Mouse (Mus musculus): Measurements from ENCODE around the gene Olfr483. TPM values are rescaled to one million over a fixed set of nuclear protein-coding genes. Genes with fewer than 3 reads are reported as not detected.

Gene Olfr483
- not detected in 2 replicates for polyA plus RNA-seq (2015; fragmentation: Nextera tagmentation; extraction: Ambion mirVana)

DNA sequence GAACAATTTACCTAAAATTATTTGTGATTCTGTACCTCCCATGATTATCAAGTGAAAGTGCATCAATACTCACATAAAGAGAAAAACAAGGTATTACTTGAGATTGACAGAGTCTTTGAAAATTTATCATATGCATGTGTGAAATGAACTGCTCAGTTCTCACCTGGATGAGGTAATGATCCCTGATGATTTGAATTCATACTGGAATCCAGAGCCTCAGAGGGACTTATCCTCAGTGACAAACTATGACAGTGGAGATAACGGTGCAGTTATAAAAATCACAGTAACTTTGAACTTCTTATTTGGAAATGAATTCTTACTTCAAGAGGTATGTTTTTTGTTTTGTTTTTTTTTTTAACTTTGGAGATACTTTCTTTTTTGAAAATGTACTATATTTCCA is at the start of gene Olfr483:
Gene Olfr483 (plus strand): TSS at position 301 of the 400 bp plus-strand sequence.
- H3K4me2 ChIP-seq, result no peak within 1 kb of the TSS
- DNase-seq, result no peak
- no peaks in the 10 kb centered on the region for H3K9me3 ChIP-seq (replicated peaks)
- H3K4me1 ChIP-seq (replicated peaks), result no peaks in the 10 kb centered on the region
- WGBS (ENCODE audit: insufficient replicate concordance), result 64% methylated on average over 1 of the region's 1 CpGs
- no peak within 1 kb of the TSS for H3K9ac ChIP-seq
- no peak within 1 kb of the TSS for H3K4me3 ChIP-seq (replicated peaks)
- H3K36me3 ChIP-seq, result no peaks in the 10 kb centered on the region
- ATAC-seq (ENCODE audit: low read depth), result no peak
- H3K27me3 ChIP-seq, result no peaks in the 10 kb centered on the region
- no peak within 1 kb of the TSS for H3K27ac ChIP-seq

DNA sequence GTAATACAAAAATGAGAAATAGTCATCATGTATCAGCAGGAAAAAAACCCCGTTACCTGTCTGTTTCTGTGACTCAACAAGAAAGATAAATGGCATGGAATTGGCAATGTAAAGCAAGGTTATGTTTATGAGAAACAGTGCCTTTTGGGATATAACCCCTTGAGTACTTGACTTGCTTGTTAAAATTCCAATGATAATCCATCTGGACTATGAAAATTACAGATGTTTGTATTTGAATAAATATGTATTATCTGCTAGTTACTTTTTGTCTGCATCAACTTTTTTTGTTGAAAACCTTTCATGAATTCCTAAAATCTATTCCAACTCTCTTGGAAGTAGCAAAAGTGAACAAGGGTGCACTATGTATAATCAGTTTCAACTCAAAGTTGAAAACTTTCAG is 33.4 kb upstream of the Olfr483 start, which contains the start of gene Olfr480:
Gene Olfr480 (minus strand): TSS at position 101 of the 400 bp plus-strand sequence.
- Histone ChIP-seq H3K27ac (no peak within 1 kb of the TSS), H3K9ac (no peak within 1 kb of the TSS), H3K36me3 (no peaks in the 10 kb centered on the region), H3K4me3 (replicated peaks) (no peak within 1 kb of the TSS), H3K4me2 (no peak within 1 kb of the TSS), H3K4me1 (replicated peaks) (no peaks in the 10 kb centered on the region), H3K27me3 (no peaks in the 10 kb centered on the region), H3K9me3 (replicated peaks) (no peaks in the 10 kb centered on the region)
- ATAC-seq (ENCODE audit: low read depth) (no peak), DNase-seq (no peak)
- 58% methylated on average over 1 of the region's 1 CpGs for WGBS (ENCODE audit: insufficient replicate concordance)

DNA sequence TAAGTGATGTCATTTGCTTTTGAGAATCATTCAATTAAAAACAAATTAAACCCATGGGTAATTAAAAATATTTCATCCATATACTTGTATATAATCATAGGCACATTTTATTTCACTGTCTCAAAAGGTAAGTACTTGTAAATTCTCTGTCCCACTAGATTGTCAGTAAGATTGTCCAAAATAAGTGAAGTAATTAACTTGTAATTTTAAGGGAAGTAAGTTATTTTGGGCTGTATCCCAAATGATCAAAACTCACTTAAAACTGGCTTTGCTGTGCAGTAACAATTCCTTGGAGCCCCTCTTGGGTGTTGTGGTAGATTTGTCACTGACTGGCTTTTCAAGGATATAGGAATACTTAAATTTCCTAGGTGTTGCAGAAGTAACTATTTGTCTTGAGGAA is 21.1 kb upstream of the Olfr483 start, which contains the start of gene Olfr481:
Gene Olfr481 (plus strand): TSS at position 301 of the 400 bp plus-strand sequence.
- H3K4me2 ChIP-seq, result no peak within 1 kb of the TSS
- no peak for DNase-seq

DNA sequence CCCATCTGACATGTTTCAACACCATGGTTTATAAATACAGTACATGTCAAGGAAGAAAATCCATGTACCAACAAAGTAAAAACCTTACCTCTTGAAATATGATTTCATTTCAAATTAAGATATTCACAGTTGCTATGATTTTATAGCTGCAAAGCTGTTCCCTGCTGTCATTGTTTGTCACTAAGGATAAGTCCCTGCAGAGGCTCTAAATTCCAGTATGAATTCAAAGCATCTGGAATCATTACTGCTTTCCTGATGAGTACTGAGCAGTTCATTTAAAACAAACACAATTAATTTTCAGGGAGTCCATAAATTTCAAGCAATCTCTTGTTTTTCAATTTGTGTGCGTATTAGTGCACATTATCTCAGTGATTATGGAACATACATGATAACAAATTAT is 3.2 kb upstream of the Olfr483 start, which contains the start of gene Olfr482:
Gene Olfr482 (minus strand): TSS at position 101 of the 400 bp plus-strand sequence.
- Histone ChIP-seq H3K4me3 (replicated peaks) (no peak within 1 kb of the TSS), H3K4me1 (replicated peaks) (no peaks in the 10 kb centered on the region), H3K27me3 (no peaks in the 10 kb centered on the region), H3K9me3 (replicated peaks) (no peaks in the 10 kb centered on the region), H3K9ac (no peak within 1 kb of the TSS), H3K4me2 (no peak within 1 kb of the TSS), H3K27ac (no peak within 1 kb of the TSS), H3K36me3 (no peaks in the 10 kb centered on the region)
- no peak for DNase-seq
- WGBS (ENCODE audit: insufficient replicate concordance), result 55% methylated on average over 1 of the region's 1 CpGs
- ATAC-seq (ENCODE audit: low read depth), result no peak

More for the DNA sequence above, 21.1 kb upstream of the Olfr483 start, which contains the start of gene Olfr481:
- Histone ChIP-seq H3K9ac (no peak within 1 kb of the TSS), H3K4me1 (replicated peaks) (no peaks in the 10 kb centered on the region), H3K4me3 (replicated peaks) (no peak within 1 kb of the TSS), H3K9me3 (replicated peaks) (no peaks in the 10 kb centered on the region), H3K36me3 (no peaks in the 10 kb centered on the region), H3K27me3 (no peaks in the 10 kb centered on the region), H3K27ac (no peak within 1 kb of the TSS)
- ATAC-seq (ENCODE audit: low read depth), result no peak

DNA sequence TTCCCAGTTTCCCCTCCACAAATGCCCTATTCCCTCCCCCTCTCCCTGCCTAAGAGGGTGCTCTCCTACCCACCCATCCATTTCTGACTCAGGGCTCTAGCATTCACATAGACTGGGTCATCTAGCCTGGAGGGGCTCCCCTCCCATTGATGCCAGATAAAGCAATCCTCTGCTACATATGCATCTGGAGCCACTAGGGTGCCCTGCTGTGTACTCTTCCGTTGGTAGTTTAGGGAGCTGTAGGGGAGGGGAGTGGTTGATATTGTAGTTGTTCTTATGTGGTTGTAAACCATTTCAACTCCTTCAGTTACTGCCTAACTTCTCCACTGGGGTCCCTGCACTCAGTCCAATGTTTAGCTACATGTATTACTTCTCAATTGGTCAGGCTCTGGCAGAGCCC is 20.0 kb downstream of the Olfr483 start:
- ATAC-seq (ENCODE audit: low read depth) (no peak), DNase-seq (no peak)
- WGBS (ENCODE audit: insufficient replicate concordance), result 25% methylated on average over 1 of the region's 1 CpGs
- Histone ChIP-seq H3K4me1 (replicated peaks) (no peaks in the 10 kb centered on the region), H3K4me3 (replicated peaks) (no peak overlapping the region), H3K4me2 (no peak overlapping the region), H3K27me3 (no peaks in the 10 kb centered on the region), H3K9ac (no peak overlapping the region), H3K27ac (no peak overlapping the region), H3K9me3 (replicated peaks) (no peaks in the 10 kb centered on the region), H3K36me3 (no peaks in the 10 kb centered on the region)

DNA sequence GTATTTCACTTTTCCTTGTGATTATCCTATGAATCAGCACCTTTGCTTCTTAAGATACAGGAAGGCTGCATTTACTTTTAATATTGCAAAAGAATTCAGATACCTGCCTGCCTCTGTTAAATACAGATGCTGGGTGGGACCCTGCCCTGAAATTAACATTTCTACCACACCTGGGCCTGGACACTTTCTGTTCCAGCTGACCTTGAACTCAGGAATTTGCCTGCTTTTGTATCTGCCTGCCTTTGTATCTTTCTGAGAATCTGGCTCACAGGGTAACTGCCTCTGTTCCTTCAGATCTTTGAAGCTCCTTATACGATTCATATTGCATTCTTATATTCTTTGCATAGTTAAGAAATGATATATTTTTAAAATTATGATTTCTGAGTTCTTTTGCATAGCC is 20.8 kb downstream of the Olfr483 start:
- ATAC-seq (ENCODE audit: low read depth) (no peak), DNase-seq (no peak)
- Histone ChIP-seq H3K4me3 (replicated peaks) (no peak overlapping the region), H3K9ac (no peak overlapping the region), H3K36me3 (no peaks in the 10 kb centered on the region), H3K4me2 (no peak overlapping the region), H3K4me1 (replicated peaks) (no peaks in the 10 kb centered on the region), H3K9me3 (replicated peaks) (no peaks in the 10 kb centered on the region), H3K27me3 (no peaks in the 10 kb centered on the region), H3K27ac (no peak overlapping the region)
- 37% methylated on average over 1 of the region's 1 CpGs for WGBS (ENCODE audit: insufficient replicate concordance)

DNA sequence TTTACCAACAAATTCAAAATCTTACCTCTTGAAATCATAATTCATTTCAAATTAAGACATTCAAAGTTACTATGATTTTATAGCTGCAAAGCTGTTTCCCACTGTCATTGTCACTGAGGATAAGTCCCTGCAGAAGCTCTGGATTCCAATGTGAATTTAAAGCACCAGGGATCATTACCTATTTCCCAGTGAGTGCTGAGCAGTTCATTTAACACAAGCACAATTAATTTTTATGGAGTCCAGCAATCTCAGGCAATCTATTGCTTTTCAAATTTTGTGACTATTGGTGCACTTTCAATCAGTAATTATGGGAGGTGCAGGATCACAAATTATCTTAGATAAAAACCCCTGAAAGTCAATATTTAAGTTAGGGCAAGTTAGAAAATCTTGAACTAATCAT is 26.7 kb downstream of the Olfr483 start, which contains the start of gene Olfr484:
Gene Olfr484 (minus strand): TSS at position 101 of the 400 bp plus-strand sequence.
- no peaks in the 10 kb centered on the region for H3K36me3 ChIP-seq
- no peak for ATAC-seq (ENCODE audit: low read depth)
- H3K4me3 ChIP-seq (replicated peaks), result no peak within 1 kb of the TSS
- DNase-seq, result no peak
- no peaks in the 10 kb centered on the region for H3K9me3 ChIP-seq (replicated peaks)
- H3K27me3 ChIP-seq, result no peaks in the 10 kb centered on the region
- no peak within 1 kb of the TSS for H3K27ac ChIP-seq
- H3K9ac ChIP-seq, result no peak within 1 kb of the TSS
- H3K4me1 ChIP-seq (replicated peaks), result no peaks in the 10 kb centered on the region
- H3K4me2 ChIP-seq, result no peak within 1 kb of the TSS

Other genes with a start within 250 kb of the Olfr483 start
- gene Olfr472, start 202.9 kb upstream of the Olfr483 start, polyA plus RNA-seq (2015; fragmentation: Nextera tagmentation; extraction: Ambion mirVana), result not detected in 2 replicates
- not detected in 2 replicates for gene Olfr473, start 170.4 kb upstream of the Olfr483 start, polyA plus RNA-seq (2015; fragmentation: Nextera tagmentation; extraction: Ambion mirVana)
- gene Olfr474, start 146.2 kb upstream of the Olfr483 start, polyA plus RNA-seq (2015; fragmentation: Nextera tagmentation; extraction: Ambion mirVana), result not detected in 2 replicates
- gene Olfr476, start 136.0 kb upstream of the Olfr483 start, polyA plus RNA-seq (2015; fragmentation: Nextera tagmentation; extraction: Ambion mirVana), result not detected in 2 replicates
- not detected in 2 replicates for gene Olfr477, start 114.2 kb upstream of the Olfr483 start, polyA plus RNA-seq (2015; fragmentation: Nextera tagmentation; extraction: Ambion mirVana)
- gene Olfr478, start 66.9 kb upstream of the Olfr483 start, polyA plus RNA-seq (2015; fragmentation: Nextera tagmentation; extraction: Ambion mirVana), result not detected in 2 replicates
- not detected in 2 replicates for gene Olfr479, start 50.2 kb upstream of the Olfr483 start, polyA plus RNA-seq (2015; fragmentation: Nextera tagmentation; extraction: Ambion mirVana)
- not detected in 2 replicates for gene Olfr480, start 33.5 kb upstream of the Olfr483 start, polyA plus RNA-seq (2015; fragmentation: Nextera tagmentation; extraction: Ambion mirVana)
- not detected in 2 replicates for gene Olfr481, start 21.0 kb upstream of the Olfr483 start, polyA plus RNA-seq (2015; fragmentation: Nextera tagmentation; extraction: Ambion mirVana)
- 0.06 TPM in 1 of 2 replicates, not detected in the other for gene Olfr482, start 3.3 kb upstream of the Olfr483 start, polyA plus RNA-seq (2015; fragmentation: Nextera tagmentation; extraction: Ambion mirVana)
- gene Olfr484, start 26.6 kb downstream of the Olfr483 start, polyA plus RNA-seq (2015; fragmentation: Nextera tagmentation; extraction: Ambion mirVana), result not detected in 2 replicates
- not detected in 2 replicates for gene Olfr485, start 59.0 kb downstream of the Olfr483 start, polyA plus RNA-seq (2015; fragmentation: Nextera tagmentation; extraction: Ambion mirVana)
- gene Olfr486, start 71.9 kb downstream of the Olfr483 start, polyA plus RNA-seq (2015; fragmentation: Nextera tagmentation; extraction: Ambion mirVana), result not detected in 2 replicates
- not detected in 2 replicates for gene Olfr487, start 113.8 kb downstream of the Olfr483 start, polyA plus RNA-seq (2015; fragmentation: Nextera tagmentation; extraction: Ambion mirVana)
- gene Olfr488, start 157.5 kb downstream of the Olfr483 start, polyA plus RNA-seq (2015; fragmentation: Nextera tagmentation; extraction: Ambion mirVana), result not detected in 2 replicates
- gene Olfr490, start 188.1 kb downstream of the Olfr483 start, polyA plus RNA-seq (2015; fragmentation: Nextera tagmentation; extraction: Ambion mirVana), result not detected in 2 replicates
- not detected in 2 replicates for gene Olfr491, start 212.6 kb downstream of the Olfr483 start, polyA plus RNA-seq (2015; fragmentation: Nextera tagmentation; extraction: Ambion mirVana)
- not detected in 2 replicates for gene Olfr492, start 222.8 kb downstream of the Olfr483 start, polyA plus RNA-seq (2015; fragmentation: Nextera tagmentation; extraction: Ambion mirVana)
- not detected in 2 replicates for gene Olfr493, start 246.1 kb downstream of the Olfr483 start, polyA plus RNA-seq (2015; fragmentation: Nextera tagmentation; extraction: Ambion mirVana)